Mouse (Mus musculus) small intestine, adult 2 months (tissue): Measurements from ENCODE around the gene Olfr768.

ENCODE experiments used
- CTCF ChIP-seq: fragments of 200-500 bp; IDR thresholded peaks from 2 replicates; pipeline ENCODE4 v1.5.1; 2012; ENCODE audit warnings: low read depth, mild to moderate bottlenecking, control low read depth, inconsistent platforms, low read length, moderate library complexity, mixed read lengths; ENCODE audit not compliant: insufficient replicate concordance, insufficient read length; ENCODE audit errors: extremely low read depth
- POLR2A ChIP-seq: fragments of 200-500 bp; IDR thresholded peaks from 2 replicates; pipeline ENCODE4 v1.6.1; 2012; ENCODE audit warnings: low read depth, mild to moderate bottlenecking, control low read depth, inconsistent platforms, low read length, moderate library complexity

DNA sequence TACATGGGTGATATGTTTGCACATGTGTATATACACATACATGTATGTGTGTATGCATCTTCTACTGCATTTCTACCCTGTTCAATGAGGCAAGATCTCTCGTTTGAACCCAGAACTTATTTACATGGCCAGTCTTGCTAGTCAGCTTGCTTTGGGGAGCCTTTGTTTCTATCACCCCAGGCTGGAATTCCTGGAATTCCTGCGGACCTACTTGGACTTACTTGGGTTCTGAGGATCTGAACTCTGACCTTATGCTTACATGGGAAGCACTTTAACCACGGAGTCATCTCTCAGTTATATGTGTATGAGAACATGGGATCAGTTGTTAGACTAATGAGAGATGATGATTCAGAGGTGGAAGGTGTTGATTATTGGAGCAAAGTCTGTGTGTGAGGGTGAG, 2.1 kb upstream of the Olfr768 start:
- TF ChIP-seq CTCF: no peak
- TF ChIP-seq POLR2A: no peak
